Mouse (Mus musculus) T-cell, adult 66 days (primary cell): ENCODE data around the gene H2al1m. TPM values are rescaled to one million over a fixed set of nuclear protein-coding genes. Genes with fewer than 3 reads are reported as not detected.

Experiments used
- total RNA-seq, 2 experiments: library from RNA; stranded (reverse); gene quantifications; 3 replicates in 1 of 2; 4 replicates in 1 of 2; pipeline ENCODE4 v1.2.4; 2023

The H2al1m gene
- total RNA-seq, result not detected

GRCm38 (mm10) chrX:9283464-9283863, at the start of gene H2al1m:
Gene H2al1m, plus strand, starts transcription at chrX:9283764.

GRCm38 (mm10) chrX:9256766-9257165, 26.8 kb upstream of the H2al1m start, which contains the start of gene Gm14862:
Gene Gm14862, minus strand, starts transcription at chrX:9256899.

DNA sequence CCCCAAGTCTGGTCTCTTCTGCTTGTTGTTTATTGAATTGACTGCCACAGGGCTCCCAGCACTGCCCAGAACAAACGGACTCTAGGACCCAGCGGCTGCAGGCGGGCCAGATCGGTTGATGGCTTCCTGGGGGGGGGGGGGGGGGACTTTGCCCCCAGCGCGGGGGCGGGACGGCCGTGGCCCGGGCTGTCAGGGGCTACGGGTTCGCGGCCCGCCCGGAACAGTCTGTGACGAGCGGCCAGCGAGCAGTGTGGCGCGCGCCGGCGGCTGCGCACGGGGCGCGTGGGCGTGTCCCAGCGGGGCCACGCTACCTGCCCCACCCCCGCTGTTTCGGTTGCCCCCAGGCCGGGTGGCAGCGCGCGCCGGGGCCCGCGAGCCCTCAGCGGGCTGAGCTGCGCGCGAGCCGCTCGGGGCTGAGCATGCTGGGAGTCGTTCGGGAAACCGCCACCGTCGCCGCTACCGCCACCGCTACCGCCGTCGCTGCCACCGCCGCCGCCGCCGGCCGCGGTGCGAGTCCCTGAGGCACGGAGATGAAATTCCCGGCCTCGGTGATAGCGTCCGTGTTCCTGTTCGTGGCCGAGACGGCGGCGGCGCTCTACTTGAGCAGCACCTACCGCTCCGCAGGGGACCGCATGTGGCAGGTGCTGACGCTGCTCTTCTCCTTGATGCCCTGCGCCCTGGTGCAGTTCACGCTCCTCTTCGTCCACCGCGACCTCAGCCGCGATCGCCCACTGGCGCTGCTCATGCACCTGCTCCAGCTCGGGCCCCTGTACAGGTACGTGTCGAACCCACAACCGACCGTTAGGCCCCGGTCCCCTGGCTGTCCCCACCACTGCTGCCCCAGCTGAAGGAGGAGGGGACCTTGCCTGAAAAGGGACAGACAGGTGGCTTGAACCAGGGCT, 10.9 kb upstream of the H2al1m start, which contains the start of gene Xk:
Xk (plus strand) TSS at position 297 of the 902 bp plus-strand sequence.

Other genes starting within 250 kb of the H2al1m start
- not detected for gene Fthl17f, start 220.7 kb upstream of the H2al1m start, total RNA-seq
- gene 4930402K13Rik, start 179.2 kb upstream of the H2al1m start, total RNA-seq, result not detected
- under 1 TPM; 0.44 to 0.68 TPM for gene Lancl3, start 83.9 kb upstream of the H2al1m start, total RNA-seq
- gene Gm14862, start 26.9 kb upstream of the H2al1m start, total RNA-seq, result not detected
- 1 to 10 TPM; 1.2 to 1.5 TPM for gene Xk, start 11.0 kb upstream of the H2al1m start, total RNA-seq
- gene H2al1k, start 66.9 kb downstream of the H2al1m start, total RNA-seq, result not detected
- 1 to 10 TPM; 4.0 to 9.6 TPM for gene Cybb, start 204.0 kb downstream of the H2al1m start, total RNA-seq